Mouse (Mus musculus) brain, adult 2 months (tissue): Measurements from ENCODE around the gene Ch25h.
A peak's percentile ranks its signal among the peaks of the same experiment; 100 is the strongest.

Experiments used
- DNase-seq: peaks from one replicate; pipeline ENCODE4 v3.0.0; 2011; ENCODE audit warnings: low read depth, low spot score

Gene Ch25h

GRCm38 (mm10) chr19:34468794-34469193 lies 6.2 kb downstream of the Ch25h start:
- DNase-seq: no peak

GRCm38 (mm10) chr19:34468216-34468615 lies 6.7 kb downstream of the Ch25h start:
- no peak for DNase-seq

- no peak for DNase-seq
Measured at GRCm38 (mm10) chr19:34464453-34464852, 10.5 kb downstream of the Ch25h start.

GRCm38 (mm10) chr19:34461451-34462019 lies 13.4 kb downstream of the Ch25h start:
- no peak for DNase-seq

- no peak for DNase-seq
Measured at GRCm38 (mm10) chr19:34450784-34451370, 24.1 kb downstream of the Ch25h start.

GRCm38 (mm10) chr19:34448851-34449250 lies 26.1 kb downstream of the Ch25h start:
- DNase-seq: no peak

GRCm38 (mm10) chr19:34445410-34446012 lies 29.5 kb downstream of the Ch25h start:
- no peak for DNase-seq

GRCm38 (mm10) chr19:34444785-34445184 lies 30.2 kb downstream of the Ch25h start:
- no peak for DNase-seq

- DNase-seq: peak; percentile 23
Measured at GRCm38 (mm10) chr19:34441979-34442378, 33.0 kb downstream of the Ch25h start.

- no peak for DNase-seq
Measured at GRCm38 (mm10) chr19:34435197-34435611, 39.8 kb downstream of the Ch25h start.

GRCm38 (mm10) chr19:34431314-34431713 lies 43.6 kb downstream of the Ch25h start:
- no peak for DNase-seq

- DNase-seq: no peak
Measured at GRCm38 (mm10) chr19:34423783-34424335, 51.1 kb downstream of the Ch25h start.
